Mouse (Mus musculus): ENCODE data around the gene Agap1. TPM values are rescaled to one million over a fixed set of nuclear protein-coding genes. Genes with fewer than 3 reads are reported as not detected.

Agap1 gene
- polyA plus RNA-seq, 1 experiment from 2014 or later: 89.6 TPM

- Histone ChIP-seq H3K36me3 (ENCODE audit: control insufficient read depth, insufficient read depth, low read length) (no peaks in the 10 kb centered on the region), H3K4me3 (replicated peaks; ENCODE audit: low read depth, low read length) (peak overlapping the region; percentile 93), H3K9me3 (ENCODE audit: control insufficient read depth, low read length) (no peaks in the 10 kb centered on the region), H3K4me2 (ENCODE audit: low read length) (peak overlapping the region; percentile 95), H3K4me1 (ENCODE audit: control insufficient read depth, insufficient read depth, low read length) (peaks cover 82% of the 10 kb centered on the region), H3K27ac (replicated peaks; ENCODE audit: low read depth, low read length) (peak overlapping the region; percentile 97), H3K27me3 (ENCODE audit: control insufficient read depth, insufficient read depth, low read length) (no peaks in the 10 kb centered on the region), H3K9ac (replicated peaks; ENCODE audit: low read length) (peak overlapping the region; percentile 96)
- DNase-seq (no peak), ATAC-seq (ENCODE audit: low FRiP score, low TSS enrichment) (no peak)
- 15% methylated on average over 6 of the region's 6 CpGs for WGBS
Observed at GRCm38 (mm10) chr1:89581766-89582125, 127.1 kb downstream of the Agap1 start.

GRCm38 (mm10) chr1:89583369-89583768 lies 128.8 kb downstream of the Agap1 start:
- 80% methylated on average over 5 of the region's 5 CpGs for WGBS
- DNase-seq (no peak), ATAC-seq (ENCODE audit: low FRiP score, low TSS enrichment) (no peak)
- 0 out of 2 replicates have a peak overlapping the region, but pooled peaks have one; percentile 0 for H3K9ac ChIP-seq (replicated peaks; ENCODE audit: low read length)
- H3K4me2 ChIP-seq (ENCODE audit: low read length): peak overlapping the region; percentile 95
- H3K36me3 ChIP-seq (ENCODE audit: control insufficient read depth, insufficient read depth, low read length): no peaks in the 10 kb centered on the region
- no peak overlapping the region for H3K27ac ChIP-seq (replicated peaks; ENCODE audit: low read depth, low read length)
- no peaks in the 10 kb centered on the region for H3K27me3 ChIP-seq (ENCODE audit: control insufficient read depth, insufficient read depth, low read length)
- H3K4me1 ChIP-seq (ENCODE audit: control insufficient read depth, insufficient read depth, low read length): peaks cover 72% of the 10 kb centered on the region
- H3K4me3 ChIP-seq (replicated peaks; ENCODE audit: low read depth, low read length): peak overlapping the region; percentile 93
- no peaks in the 10 kb centered on the region for H3K9me3 ChIP-seq (ENCODE audit: control insufficient read depth, low read length)

GRCm38 (mm10) chr1:89586991-89587683 lies 132.5 kb downstream of the Agap1 start:
- Histone ChIP-seq H3K27me3 (ENCODE audit: control insufficient read depth, insufficient read depth, low read length) (no peaks in the 10 kb centered on the region), H3K9me3 (ENCODE audit: control insufficient read depth, low read length) (0 out of 2 replicates have a peak, but pooled peaks cover 3% of the 10 kb centered on the region), H3K4me3 (replicated peaks; ENCODE audit: low read depth, low read length) (no peak overlapping the region), H3K36me3 (ENCODE audit: control insufficient read depth, insufficient read depth, low read length) (peaks cover 6% of the 10 kb centered on the region), H3K27ac (replicated peaks; ENCODE audit: low read depth, low read length) (no peak overlapping the region), H3K4me1 (ENCODE audit: control insufficient read depth, insufficient read depth, low read length) (peaks cover 49% of the 10 kb centered on the region), H3K9ac (replicated peaks; ENCODE audit: low read length) (no peak overlapping the region), H3K4me2 (ENCODE audit: low read length) (no peak overlapping the region)
- ATAC-seq (ENCODE audit: low FRiP score, low TSS enrichment) (no peak), DNase-seq (no peak)
- 37% methylated on average over 14 of the region's 14 CpGs for WGBS

GRCm38 (mm10) chr1:89588154-89588553 lies 133.5 kb downstream of the Agap1 start:
- Histone ChIP-seq H3K4me2 (ENCODE audit: low read length) (no peak overlapping the region), H3K9me3 (ENCODE audit: control insufficient read depth, low read length) (0 out of 2 replicates have a peak, but pooled peaks cover 3% of the 10 kb centered on the region), H3K27ac (replicated peaks; ENCODE audit: low read depth, low read length) (no peak overlapping the region), H3K4me1 (ENCODE audit: control insufficient read depth, insufficient read depth, low read length) (peaks cover 40% of the 10 kb centered on the region), H3K4me3 (replicated peaks; ENCODE audit: low read depth, low read length) (no peak overlapping the region), H3K27me3 (ENCODE audit: control insufficient read depth, insufficient read depth, low read length) (no peaks in the 10 kb centered on the region), H3K36me3 (ENCODE audit: control insufficient read depth, insufficient read depth, low read length) (peaks cover 6% of the 10 kb centered on the region), H3K9ac (replicated peaks; ENCODE audit: low read length) (no peak overlapping the region)
- ATAC-seq (ENCODE audit: low FRiP score, low TSS enrichment) (no peak), DNase-seq (no peak)
- 31% methylated on average over 4 of the region's 4 CpGs for WGBS

GRCm38 (mm10) chr1:89590994-89591393 lies 136.4 kb downstream of the Agap1 start:
- Histone ChIP-seq H3K9ac (replicated peaks; ENCODE audit: low read length) (no peak overlapping the region), H3K36me3 (ENCODE audit: control insufficient read depth, insufficient read depth, low read length) (peaks cover 6% of the 10 kb centered on the region), H3K27me3 (ENCODE audit: control insufficient read depth, insufficient read depth, low read length) (no peaks in the 10 kb centered on the region), H3K4me2 (ENCODE audit: low read length) (no peak overlapping the region), H3K9me3 (ENCODE audit: control insufficient read depth, low read length) (0 out of 2 replicates have a peak, but pooled peaks cover 3% of the 10 kb centered on the region), H3K4me1 (ENCODE audit: control insufficient read depth, insufficient read depth, low read length) (peaks cover 12% of the 10 kb centered on the region), H3K27ac (replicated peaks; ENCODE audit: low read depth, low read length) (no peak overlapping the region), H3K4me3 (replicated peaks; ENCODE audit: low read depth, low read length) (no peak overlapping the region)
- WGBS: 96% methylated on average over 7 of the region's 7 CpGs
- ATAC-seq (ENCODE audit: low FRiP score, low TSS enrichment) (no peak), DNase-seq (no peak)

- no peak overlapping the region for H3K4me3 ChIP-seq (replicated peaks; ENCODE audit: low read depth, low read length)
Observed at GRCm38 (mm10) chr1:89593219-89593618, 138.6 kb downstream of the Agap1 start.

GRCm38 (mm10) chr1:89594999-89595398 lies 140.4 kb downstream of the Agap1 start:
- 91% methylated on average over 8 of the region's 8 CpGs for WGBS
- ATAC-seq (ENCODE audit: low FRiP score, low TSS enrichment) (no peak), DNase-seq (no peak)
- no peak overlapping the region for H3K4me2 ChIP-seq (ENCODE audit: low read length)
- peaks cover 6% of the 10 kb centered on the region for H3K36me3 ChIP-seq (ENCODE audit: control insufficient read depth, insufficient read depth, low read length)
- peaks cover 14% of the 10 kb centered on the region for H3K4me1 ChIP-seq (ENCODE audit: control insufficient read depth, insufficient read depth, low read length)
- H3K4me3 ChIP-seq (replicated peaks; ENCODE audit: low read depth, low read length): no peak overlapping the region
- H3K27ac ChIP-seq (replicated peaks; ENCODE audit: low read depth, low read length): no peak overlapping the region
- H3K9me3 ChIP-seq (ENCODE audit: control insufficient read depth, low read length): 0 out of 2 replicates have a peak, but pooled peaks cover 3% of the 10 kb centered on the region
- no peaks in the 10 kb centered on the region for H3K27me3 ChIP-seq (ENCODE audit: control insufficient read depth, insufficient read depth, low read length)
- no peak overlapping the region for H3K9ac ChIP-seq (replicated peaks; ENCODE audit: low read length)

More at GRCm38 (mm10) chr1:89593219-89593618, 138.6 kb downstream of the Agap1 start:
- Histone ChIP-seq H3K4me1 (ENCODE audit: control insufficient read depth, insufficient read depth, low read length) (no peaks in the 10 kb centered on the region), H3K27me3 (ENCODE audit: control insufficient read depth, insufficient read depth, low read length) (no peaks in the 10 kb centered on the region), H3K36me3 (ENCODE audit: control insufficient read depth, insufficient read depth, low read length) (peaks cover 6% of the 10 kb centered on the region), H3K27ac (replicated peaks; ENCODE audit: low read depth, low read length) (no peak overlapping the region), H3K9ac (replicated peaks; ENCODE audit: low read length) (no peak overlapping the region), H3K9me3 (ENCODE audit: control insufficient read depth, low read length) (0 out of 2 replicates have a peak, but pooled peaks cover 3% of the 10 kb centered on the region), H3K4me2 (ENCODE audit: low read length) (no peak overlapping the region)
- ATAC-seq (ENCODE audit: low FRiP score, low TSS enrichment): no peak
- 66% methylated on average over 4 of the region's 4 CpGs for whole genome bisulfite sequencing
- DNase-seq: no peak

- H3K36me3 ChIP-seq (ENCODE audit: control insufficient read depth, insufficient read depth, low read length): peaks cover 6% of the 10 kb centered on the region
- DNase-seq (no peak), ATAC-seq (ENCODE audit: low FRiP score, low TSS enrichment) (no peak)
- H3K4me3 ChIP-seq (replicated peaks; ENCODE audit: low read depth, low read length): no peak overlapping the region
- 0 out of 2 replicates have a peak, but pooled peaks cover 3% of the 10 kb centered on the region for H3K9me3 ChIP-seq (ENCODE audit: control insufficient read depth, low read length)
- peaks cover 18% of the 10 kb centered on the region for H3K4me1 ChIP-seq (ENCODE audit: control insufficient read depth, insufficient read depth, low read length)
- H3K27ac ChIP-seq (replicated peaks; ENCODE audit: low read depth, low read length): no peak overlapping the region
- 96% methylated on average over 7 of the region's 7 CpGs for WGBS
- H3K9ac ChIP-seq (replicated peaks; ENCODE audit: low read length): no peak overlapping the region
- no peak overlapping the region for H3K4me2 ChIP-seq (ENCODE audit: low read length)
- no peaks in the 10 kb centered on the region for H3K27me3 ChIP-seq (ENCODE audit: control insufficient read depth, insufficient read depth, low read length)
Observed at GRCm38 (mm10) chr1:89595421-89595820, 140.8 kb downstream of the Agap1 start.

GRCm38 (mm10) chr1:89596223-89596622 lies 141.6 kb downstream of the Agap1 start:
- Histone ChIP-seq H3K9me3 (ENCODE audit: control insufficient read depth, low read length) (0 out of 2 replicates have a peak, but pooled peaks cover 3% of the 10 kb centered on the region), H3K4me1 (ENCODE audit: control insufficient read depth, insufficient read depth, low read length) (peaks cover 26% of the 10 kb centered on the region), H3K27me3 (ENCODE audit: control insufficient read depth, insufficient read depth, low read length) (no peaks in the 10 kb centered on the region), H3K27ac (replicated peaks; ENCODE audit: low read depth, low read length) (no peak overlapping the region), H3K9ac (replicated peaks; ENCODE audit: low read length) (no peak overlapping the region), H3K36me3 (ENCODE audit: control insufficient read depth, insufficient read depth, low read length) (peaks cover 4% of the 10 kb centered on the region), H3K4me2 (ENCODE audit: low read length) (no peak overlapping the region), H3K4me3 (replicated peaks; ENCODE audit: low read depth, low read length) (no peak overlapping the region)
- 94% methylated on average over 2 of the region's 2 CpGs for WGBS
- DNase-seq: no peak
- ATAC-seq (ENCODE audit: low FRiP score, low TSS enrichment): no peak

Data from midbrain, embryonic 14.5 days (tissue).